Mouse (Mus musculus) adrenal gland, adult 2 months (tissue): ENCODE data around the gene Opn3. TPM values are rescaled to one million over a fixed set of nuclear protein-coding genes. Genes with fewer than 3 reads are reported as not detected.

Source experiments
- DNase-seq: peaks from one replicate; pipeline ENCODE4 v3.0.0; 2021
- polyA plus RNA-seq: library from polyadenylated mRNA; depleted of rRNA; stranded (reverse); fragments of >200 nt; gene quantifications from 2 replicates; pipeline ENCODE4 v1.2.3, GENCODE M21; 2012
- total RNA-seq, 2 experiments: library from RNA; stranded (reverse); gene quantifications; 2 replicates each; pipeline ENCODE4 v1.2.3; 2021

Gene Opn3
- total and polyA plus RNA-seq, 3 experiments, result 8.3 to 17.2 (median 10.9) TPM

DNA sequence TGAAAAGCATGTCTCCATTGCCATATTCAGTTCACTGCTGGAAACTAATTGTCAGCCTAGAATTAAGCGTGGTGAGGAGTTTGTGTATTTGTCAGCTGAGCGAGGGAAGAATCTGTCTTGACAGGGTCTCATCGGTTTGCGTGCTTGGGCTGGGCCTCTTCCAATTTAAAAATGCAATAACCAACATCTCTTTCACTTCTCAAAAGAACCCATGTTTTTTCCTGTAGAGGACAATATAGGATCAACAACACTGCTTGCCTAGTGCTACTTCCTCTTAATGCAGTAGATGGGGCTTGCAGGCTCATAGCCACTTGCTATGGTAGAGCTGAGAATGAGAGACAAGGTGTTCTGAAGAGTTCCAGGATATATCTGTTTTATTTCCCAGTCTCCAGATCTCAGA lies 32.7 kb downstream of the Opn3 start:
- no peak for DNase-seq

DNA sequence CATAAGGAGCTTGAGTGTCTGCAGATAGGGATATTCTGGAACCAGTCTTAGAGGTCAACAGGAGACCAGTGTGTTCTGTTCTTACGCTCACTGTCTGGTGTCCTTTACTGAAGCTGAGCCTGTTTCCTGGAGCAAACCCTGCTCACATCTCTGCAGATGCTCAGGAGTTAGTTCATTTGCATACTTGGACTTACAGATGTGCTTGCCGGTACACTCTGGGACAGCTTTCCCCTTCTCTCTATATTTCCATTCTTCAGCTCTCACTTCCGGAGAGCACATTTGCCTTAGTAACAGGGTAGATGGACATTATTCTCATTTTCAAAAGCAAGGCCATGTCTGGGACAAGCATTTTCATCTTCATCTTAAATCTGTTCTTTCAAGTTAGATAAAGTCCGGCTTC lies 44.0 kb downstream of the Opn3 start:
- no peak for DNase-seq

GRCm38 (mm10) chr1:175646952-175647351 lies 45.6 kb downstream of the Opn3 start:
- DNase-seq, result no peak

- no peak for DNase-seq
These were observed 48.9 kb downstream of the Opn3 start for GRCm38 (mm10) chr1:175643496-175644265.

DNA sequence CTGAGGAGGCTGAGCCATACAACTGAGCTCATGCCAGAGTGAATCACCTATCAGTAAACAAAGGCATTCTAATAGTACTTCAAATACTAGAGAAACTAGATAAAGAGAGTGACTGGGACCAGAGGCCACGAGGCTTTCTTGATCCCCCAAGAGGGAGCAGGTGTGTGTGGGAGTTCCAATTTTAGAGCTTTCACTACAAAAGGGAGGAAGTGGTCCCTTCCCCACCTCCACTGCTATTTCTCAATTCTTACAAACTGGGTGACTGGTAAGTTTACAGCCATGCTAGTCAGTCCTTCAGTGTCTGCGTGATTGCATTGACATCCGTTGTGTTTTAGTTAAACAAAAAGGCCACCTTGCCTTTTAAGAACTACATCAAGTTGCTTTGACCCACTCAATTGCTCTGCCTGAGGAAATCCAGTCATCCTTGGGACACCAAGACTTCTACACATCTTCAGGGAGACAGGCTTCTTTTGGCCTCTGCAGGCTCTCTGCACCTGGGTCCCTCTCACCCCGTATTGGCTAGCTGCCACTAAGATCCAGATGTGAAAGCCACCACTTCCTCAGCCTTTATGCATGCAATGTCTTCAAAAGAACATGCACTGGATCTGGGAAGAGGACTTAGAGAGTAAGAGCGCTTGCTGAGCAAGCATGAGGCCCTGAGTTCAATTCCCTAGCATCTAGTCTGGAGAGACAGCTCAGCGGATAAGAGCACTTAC lies 52.0 kb downstream of the Opn3 start:
- DNase-seq, result no peak

DNA sequence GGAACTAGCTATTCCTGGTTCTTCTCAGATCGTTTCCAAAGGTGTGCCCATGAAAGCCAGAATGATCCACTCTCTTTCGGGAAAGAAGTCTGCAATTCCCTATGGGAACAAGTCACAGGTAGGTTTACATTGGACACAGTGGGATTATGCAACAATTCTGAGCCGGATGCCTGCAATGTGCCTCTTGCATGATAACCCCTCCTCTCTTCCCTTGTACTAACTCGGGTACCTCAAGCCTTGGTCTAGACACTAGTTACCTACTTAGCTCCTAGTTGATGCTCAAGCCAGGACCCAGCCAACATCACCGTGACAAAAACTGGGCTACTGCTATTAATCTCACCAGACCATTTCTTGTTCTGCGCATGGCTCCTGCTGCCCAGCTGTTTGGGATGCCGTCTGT lies 53.5 kb downstream of the Opn3 start:
- no peak for DNase-seq

GRCm38 (mm10) chr1:175637677-175638076 lies 54.9 kb downstream of the Opn3 start:
- no peak for DNase-seq

GRCm38 (mm10) chr1:175632470-175632869 lies 60.1 kb downstream of the Opn3 start:
- no peak for DNase-seq

- DNase-seq, result no peak
These were observed 60.8 kb downstream of the Opn3 start for GRCm38 (mm10) chr1:175631721-175632221.

- DNase-seq, result no peak
These were observed 61.5 kb downstream of the Opn3 start for GRCm38 (mm10) chr1:175631080-175631479.

GRCm38 (mm10) chr1:175630345-175630744 lies 62.2 kb downstream of the Opn3 start:
- DNase-seq, result no peak

- DNase-seq, result no peak
These were observed 63.3 kb downstream of the Opn3 start for GRCm38 (mm10) chr1:175629248-175629647.

DNA sequence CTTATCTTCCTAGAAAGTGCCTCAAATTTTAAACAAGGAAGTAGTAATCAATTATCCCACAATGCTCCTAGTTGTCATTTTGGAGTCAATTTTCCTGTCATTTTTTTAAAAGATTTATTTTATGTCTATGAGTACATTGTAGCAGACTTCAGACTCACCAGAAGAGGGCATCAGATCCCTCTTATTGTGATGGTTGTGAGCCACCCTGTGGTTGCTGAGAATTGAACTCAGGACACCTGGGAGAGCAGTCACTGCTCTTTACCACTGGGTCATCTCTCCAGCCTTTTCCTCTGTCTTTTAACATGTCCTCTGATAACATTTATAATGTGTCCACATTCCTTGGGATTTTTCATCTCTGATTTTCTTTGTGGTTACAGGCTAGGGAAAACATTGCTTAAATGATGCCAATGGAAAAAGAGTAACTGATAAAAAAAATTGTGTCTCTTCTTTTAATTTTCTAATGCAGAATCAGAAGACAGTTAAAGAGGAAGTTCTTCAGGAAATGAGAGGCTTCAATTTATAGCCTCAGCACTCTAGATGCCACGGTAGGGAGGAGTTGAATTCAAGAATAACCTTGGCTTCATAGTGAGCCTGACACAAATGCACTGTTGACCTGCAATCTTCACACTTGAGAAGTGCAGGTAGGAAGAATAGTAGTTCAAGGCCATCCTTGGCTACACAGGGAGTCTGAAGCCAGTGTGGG lies 66.4 kb downstream of the Opn3 start:
- no peak for DNase-seq

- peak; percentile 97 for DNase-seq
These were observed 67.2 kb downstream of the Opn3 start, which contains the start of gene Fh1 for GRCm38 (mm10) chr1:175625257-175625879. Gene Fh1, minus strand, starts transcription at chr1:175625635.

DNA sequence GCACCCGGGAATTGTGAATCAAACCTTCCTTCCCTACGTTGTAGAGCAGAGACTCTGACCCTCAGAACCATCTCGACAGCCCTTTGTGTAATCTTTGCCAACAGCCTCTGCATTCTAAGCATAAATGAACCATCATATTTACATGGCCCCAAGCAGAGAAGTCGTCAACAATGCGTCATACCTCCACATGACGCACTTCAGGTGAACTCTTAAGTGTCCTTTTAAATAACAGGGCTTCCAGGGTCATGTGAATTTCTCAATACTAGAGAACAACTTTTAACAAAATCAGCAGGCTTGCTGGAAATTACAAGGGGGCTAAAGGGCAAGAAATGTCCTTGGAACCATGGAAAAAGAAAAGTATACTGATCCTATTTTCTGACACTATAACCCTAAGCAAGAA lies 68.9 kb downstream of the Opn3 start:
- no peak for DNase-seq

DNA sequence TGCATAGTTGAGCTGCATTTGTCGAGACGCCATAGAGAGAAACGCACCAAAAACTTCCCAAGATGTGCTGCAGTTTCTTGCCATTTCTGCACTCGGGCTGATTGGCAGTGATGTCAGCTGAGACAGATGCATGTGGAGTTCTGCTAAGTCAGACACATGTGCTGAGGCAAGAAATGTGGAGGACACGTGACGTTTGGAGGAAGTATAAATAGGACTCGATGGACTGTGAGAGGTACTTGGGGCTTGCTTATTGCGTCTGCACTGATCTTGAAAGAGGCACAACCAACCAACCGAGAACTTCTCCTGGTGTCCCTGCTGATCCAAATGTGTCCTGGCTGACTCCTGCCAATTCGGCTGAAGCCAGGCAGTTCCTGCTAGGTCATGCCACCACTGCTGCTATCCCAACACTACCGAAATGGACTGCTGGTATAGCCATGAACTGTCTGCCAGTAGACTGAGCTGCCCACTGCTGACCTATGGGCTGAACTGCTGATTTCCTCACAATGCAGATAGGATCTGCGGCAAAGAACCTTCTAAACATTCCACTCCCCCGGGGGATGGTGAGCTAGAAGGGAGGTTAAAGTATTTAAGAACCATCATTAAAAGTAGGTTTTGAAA lies 72.7 kb downstream of the Opn3 start, which contains the start of gene Kmo:
Gene Kmo (plus strand): TSS at position 568 of the 618 bp plus-strand sequence.
- DNase-seq, result no peak

- no peak for DNase-seq
These were observed 77.6 kb downstream of the Opn3 start for GRCm38 (mm10) chr1:175614992-175615391.
